Mouse (Mus musculus): ENCODE measurements around the gene Usp19.

The Usp19 gene

DNA sequence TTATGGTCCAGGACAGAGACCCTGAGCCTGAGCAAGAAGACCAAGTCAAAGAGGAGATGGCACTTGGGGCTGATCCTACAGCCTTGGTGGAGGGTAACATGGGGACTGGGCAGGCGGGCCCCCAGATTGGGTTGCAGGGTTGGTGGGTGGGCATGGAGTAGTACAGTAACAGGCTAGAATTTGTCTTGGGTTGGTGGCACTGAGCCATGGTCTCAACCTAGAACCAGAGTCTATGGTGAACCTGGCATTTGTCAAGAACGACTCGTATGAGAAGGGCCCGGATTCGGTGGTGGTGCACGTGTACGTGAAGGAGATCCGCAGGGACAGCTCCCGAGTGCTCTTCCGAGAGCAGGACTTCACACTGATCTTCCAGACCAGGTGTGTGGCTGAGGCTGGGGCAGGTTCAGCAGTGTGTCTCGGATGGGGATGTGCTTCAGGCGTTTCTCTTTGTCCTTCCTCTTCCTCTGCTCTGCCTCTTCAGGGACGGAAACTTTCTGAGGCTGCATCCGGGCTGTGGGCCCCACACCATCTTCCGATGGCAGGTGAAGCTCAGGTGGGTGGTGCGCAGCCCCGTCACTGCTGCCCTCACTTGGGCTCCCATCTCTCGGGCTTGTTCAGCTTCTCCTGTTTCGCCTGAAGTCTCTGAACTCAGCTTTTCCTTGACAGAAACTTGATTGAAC lies 3.9 kb downstream of the Usp19 start:
- in situ Hi-C loops (cut with MboI; ENCODE audit: low sequenced_read_pairs) = no loop called here

DNA sequence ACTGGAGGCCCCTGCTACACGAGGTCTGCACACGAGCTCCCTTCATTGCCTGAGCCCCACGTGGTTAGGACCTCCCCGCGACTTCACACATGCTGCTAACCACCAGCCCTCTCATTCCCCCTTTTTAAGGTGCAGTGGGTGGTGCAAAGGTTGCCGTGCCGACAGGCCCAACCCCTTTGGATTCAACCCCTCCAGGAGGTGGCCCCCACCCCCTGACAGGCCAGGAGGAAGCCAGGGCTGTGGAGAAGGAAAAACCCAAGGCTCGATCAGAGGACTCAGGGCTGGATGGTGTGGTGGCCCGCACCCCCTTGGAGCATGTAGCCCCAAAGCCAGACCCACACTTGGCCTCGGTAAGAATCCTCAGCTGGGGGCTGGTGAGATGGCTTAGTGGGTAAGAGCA lies 4.5 kb downstream of the Usp19 start:
- in situ Hi-C loops (cut with MboI; ENCODE audit: low sequenced_read_pairs) = no loop called here

DNA sequence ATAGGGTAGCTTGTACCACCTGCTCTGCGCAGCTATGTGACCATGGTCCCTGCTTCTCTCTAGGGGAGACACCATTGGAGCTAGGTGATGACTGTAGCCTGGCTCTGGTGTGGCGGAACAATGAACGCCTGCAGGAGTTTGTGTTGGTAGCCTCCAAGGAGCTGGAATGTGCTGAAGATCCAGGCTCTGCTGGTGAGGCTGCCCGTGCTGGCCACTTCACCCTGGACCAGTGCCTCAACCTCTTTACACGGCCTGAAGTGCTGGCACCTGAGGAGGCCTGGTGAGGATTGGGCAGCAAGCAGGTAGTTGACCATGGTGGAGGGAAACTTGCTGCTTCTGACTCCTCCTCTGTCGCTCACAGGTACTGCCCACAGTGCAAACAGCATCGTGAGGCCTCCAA lies 8.8 kb downstream of the Usp19 start:
- in situ Hi-C loops (cut with MboI; ENCODE audit: low sequenced_read_pairs) = no loop called here

DNA sequence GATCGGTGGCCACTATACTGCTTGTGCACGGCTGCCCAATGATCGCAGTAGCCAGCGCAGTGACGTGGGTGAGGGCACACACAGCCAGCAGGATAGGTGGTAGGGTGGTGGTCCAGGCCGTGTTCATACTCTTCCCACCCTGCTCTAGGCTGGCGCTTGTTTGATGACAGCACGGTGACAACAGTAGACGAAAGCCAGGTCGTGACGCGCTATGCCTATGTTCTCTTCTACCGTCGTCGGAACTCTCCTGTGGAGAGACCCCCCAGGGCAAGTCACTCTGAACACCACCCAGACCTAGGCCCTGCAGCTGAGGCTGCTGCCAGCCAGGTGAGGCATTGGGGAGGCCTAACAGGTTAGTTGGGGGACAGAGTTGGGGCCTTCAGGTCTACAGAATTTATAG lies 9.5 kb downstream of the Usp19 start:
- in situ Hi-C loops (cut with MboI; ENCODE audit: low sequenced_read_pairs) = no loop called here

DNA sequence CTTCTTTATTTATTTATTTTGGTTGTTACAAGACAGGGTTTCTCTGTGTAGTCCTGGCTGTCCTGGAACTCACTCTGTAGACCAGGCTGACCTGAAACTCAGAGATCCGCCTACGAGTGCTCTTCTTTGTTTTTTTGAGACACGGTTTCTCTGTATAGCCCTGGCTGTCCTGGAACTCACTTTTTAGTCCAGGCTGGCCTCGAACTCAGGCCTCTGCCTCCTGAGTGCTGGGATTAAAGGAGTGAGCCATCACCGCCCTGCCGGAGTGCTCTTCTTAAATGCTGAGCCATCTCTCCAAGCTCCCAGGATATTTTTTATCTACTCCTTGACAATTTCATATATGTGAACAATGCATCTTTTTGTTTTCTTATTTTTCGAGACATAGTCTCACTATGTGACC lies 16.5 kb downstream of the Usp19 start:
- in situ Hi-C loops (cut with MboI; ENCODE audit: low sequenced_read_pairs) = no loop called here

GRCm38 (mm10) chr9:108507619-108508434 lies 17.4 kb downstream of the Usp19 start, which contains the start of gene Qars:
Gene Qars (plus strand): TSS chr9:108507706.
- in situ Hi-C loops (cut with MboI; ENCODE audit: low sequenced_read_pairs) = no loop called here

DNA sequence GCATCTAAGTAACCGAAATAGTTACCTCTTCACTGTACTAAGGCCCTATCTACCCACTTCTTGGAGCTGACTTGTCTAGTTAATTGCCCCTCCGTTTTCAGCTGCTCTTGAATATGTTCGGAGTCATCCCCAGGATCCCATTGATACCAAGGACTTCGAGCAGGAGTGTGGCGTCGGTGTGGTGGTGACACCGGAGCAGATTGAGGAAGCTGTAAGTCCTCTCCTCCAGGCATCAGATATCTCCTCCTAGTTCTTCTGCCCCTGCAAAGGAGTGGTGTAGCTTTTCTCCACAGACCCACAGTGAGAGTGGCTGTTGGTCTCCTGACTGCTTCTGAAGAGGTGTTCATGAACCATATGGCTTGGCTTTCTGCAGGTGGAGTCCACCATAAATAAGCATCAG lies 18.4 kb downstream of the Usp19 start:
- in situ Hi-C loops (cut with MboI; ENCODE audit: low sequenced_read_pairs) = no loop called here

- in situ Hi-C loops (cut with MboI; ENCODE audit: low sequenced_read_pairs) = no loop called here
These were observed 26.2 kb downstream of the Usp19 start, which contains the start of gene Qrich1 for GRCm38 (mm10) chr9:108516380-108517251. Gene Qrich1 (plus strand): TSS chr9:108516806.

DNA sequence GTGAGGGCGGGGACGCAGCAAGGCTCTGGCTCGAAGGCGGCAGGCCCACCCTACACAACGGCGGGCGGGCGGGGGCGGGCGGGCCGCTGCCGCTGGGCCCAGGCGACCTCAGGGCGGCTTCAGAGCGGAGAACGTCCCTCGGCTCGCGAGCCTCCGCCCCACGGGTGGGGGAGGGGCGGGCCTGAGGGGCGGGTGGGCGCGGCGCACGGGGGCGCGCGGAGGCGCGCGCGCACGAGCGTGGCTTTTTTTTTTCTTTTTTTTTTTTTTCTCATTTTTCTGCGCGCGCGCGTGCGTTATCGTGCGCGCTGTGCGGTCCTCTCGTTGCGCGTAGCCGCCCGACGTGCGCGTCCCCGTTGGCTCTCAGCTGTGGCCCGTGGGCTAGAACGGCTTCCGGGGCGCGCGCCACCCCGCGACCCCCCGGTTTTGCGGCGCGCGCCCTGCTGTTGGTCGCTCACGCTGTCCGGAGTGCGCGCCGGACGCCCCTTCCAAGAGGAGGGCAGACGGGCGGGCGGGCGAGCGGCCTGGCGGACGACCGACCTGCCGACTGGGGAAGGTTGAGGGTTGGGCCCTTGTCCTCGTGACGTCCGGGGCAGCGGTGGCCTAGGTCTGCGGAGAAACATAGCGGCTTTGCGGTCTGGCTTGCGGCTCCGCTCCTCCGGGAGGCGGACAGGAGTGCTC lies 27.0 kb downstream of the Usp19 start:
- in situ Hi-C loops (cut with MboI; ENCODE audit: low sequenced_read_pairs) = no loop called here

DNA sequence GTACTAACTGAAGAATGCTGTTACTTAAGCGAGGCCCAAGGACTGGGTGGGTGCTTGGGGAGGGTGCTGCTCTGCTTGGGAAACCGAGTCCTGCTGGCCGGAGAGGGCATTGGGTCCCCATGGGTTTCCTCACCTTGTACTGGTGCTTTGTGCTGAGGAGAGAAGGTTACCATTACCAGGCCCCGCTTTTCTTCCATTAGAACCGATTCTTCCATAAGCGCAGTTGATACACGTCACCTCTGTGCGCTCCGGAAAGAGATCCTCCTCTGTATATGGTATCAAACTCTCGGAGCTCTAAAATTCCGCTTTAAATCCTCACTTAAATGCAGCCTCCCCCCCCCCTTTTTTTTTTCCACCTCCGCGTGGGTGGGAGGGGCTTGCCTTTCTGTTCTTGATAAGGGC lies 27.5 kb downstream of the Usp19 start:
- in situ Hi-C loops (cut with MboI; ENCODE audit: low sequenced_read_pairs) = no loop called here

- in situ Hi-C loops (cut with MboI; ENCODE audit: low sequenced_read_pairs) = no loop called here
These were observed 31.2 kb downstream of the Usp19 start for GRCm38 (mm10) chr9:108521604-108522003.

DNA sequence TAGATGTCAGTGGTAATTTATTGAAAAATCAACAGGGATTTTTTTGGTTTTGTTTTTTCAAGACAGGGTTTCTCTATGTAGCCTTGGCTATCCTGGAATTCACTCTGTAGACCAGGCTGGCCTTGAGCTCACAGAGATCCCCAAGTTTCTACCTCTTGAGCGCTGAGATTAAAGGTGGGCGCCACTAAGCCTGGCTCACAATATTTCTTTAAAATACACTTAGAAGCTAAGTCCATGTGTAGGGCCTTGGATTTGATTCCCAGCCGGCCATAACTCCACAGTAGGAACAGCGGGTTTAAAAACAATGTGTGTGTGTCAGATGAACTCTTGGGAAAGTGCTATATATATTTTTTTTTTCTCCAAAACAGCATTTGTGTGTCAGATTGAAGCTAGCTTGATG lies 32.9 kb downstream of the Usp19 start:
- in situ Hi-C loops (cut with MboI; ENCODE audit: low sequenced_read_pairs) = no loop called here

DNA sequence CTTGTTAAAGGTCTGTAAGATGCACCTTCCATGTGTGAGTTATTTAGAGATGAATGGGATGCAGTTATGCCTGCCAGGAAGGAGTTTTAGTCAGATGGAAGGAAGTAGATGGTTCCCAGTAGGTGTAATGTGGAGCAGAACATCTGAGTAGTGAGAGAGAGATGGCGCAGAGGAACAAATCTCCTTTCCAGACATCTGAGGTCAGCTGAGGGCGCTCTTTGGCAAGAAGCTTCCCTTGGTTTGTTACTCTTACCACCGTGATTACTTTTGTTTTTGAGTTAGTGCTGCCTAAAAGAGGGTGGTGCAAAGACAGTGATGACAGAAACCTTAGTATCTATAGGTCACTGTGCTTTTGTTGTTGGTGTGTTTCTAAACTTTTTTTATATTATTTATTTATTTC lies 35.0 kb downstream of the Usp19 start:
- in situ Hi-C loops (cut with MboI; ENCODE audit: low sequenced_read_pairs) = no loop called here

- in situ Hi-C loops (cut with MboI; ENCODE audit: low sequenced_read_pairs) = no loop called here
These were observed 40.6 kb downstream of the Usp19 start for GRCm38 (mm10) chr9:108530954-108531353.

GRCm38 (mm10) chr9:108531496-108531895 lies 41.1 kb downstream of the Usp19 start:
- in situ Hi-C loops (cut with MboI; ENCODE audit: low sequenced_read_pairs) = no loop called here

- in situ Hi-C loops (cut with MboI; ENCODE audit: low sequenced_read_pairs) = no loop called here
These were observed 50.4 kb downstream of the Usp19 start for GRCm38 (mm10) chr9:108540846-108541245.

DNA sequence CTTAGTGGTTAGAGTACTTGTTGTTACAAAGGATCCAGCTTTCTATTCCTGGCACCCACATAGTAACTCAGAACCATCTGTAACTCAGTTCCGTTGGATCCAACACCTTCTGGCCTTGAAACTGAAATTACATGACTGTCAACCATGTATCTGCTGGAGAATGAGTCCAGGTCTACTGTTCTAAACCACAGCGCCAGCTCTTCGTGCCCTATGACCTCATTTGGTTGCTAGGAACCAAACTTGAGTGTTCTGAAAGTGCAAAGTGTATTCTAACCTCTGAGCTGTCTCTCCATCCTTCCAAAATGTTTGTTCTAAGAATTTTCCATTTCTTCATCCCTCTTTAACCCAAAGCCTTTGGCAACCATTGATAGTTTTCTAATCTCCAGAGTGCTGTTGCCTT lies 55.6 kb downstream of the Usp19 start:
- in situ Hi-C loops (cut with MboI; ENCODE audit: low sequenced_read_pairs) = no loop called here

DNA sequence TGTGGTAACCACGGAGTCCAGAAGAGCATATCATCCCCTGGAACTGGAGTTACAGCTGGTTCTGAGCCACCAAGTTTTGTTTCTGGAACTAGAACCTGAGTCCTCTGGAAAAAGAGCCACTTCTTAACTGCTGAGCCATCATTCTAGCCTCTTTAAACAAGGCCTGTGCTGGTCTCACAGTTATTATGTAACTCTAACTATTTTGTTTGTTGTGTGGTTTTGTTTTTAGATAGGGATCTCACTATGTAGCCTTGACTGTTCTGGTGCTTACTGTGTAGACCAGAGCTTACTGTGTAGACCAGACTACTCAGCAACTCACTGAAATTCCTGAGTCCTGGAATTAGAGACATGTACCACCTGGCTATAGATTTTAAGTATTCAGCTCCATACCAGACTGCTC lies 56.5 kb downstream of the Usp19 start:
- in situ Hi-C loops (cut with MboI; ENCODE audit: low sequenced_read_pairs) = no loop called here
